Mouse (Mus musculus): ENCODE results near the gene Tgfb3. TPM values are rescaled to one million over a fixed set of nuclear protein-coding genes. Genes with fewer than 3 reads are reported as not detected.

The Tgfb3 gene
- 5.7 and 6.0 TPM in 2 replicates for polyA plus RNA-seq (2014; fragmentation: Nextera tagmentation; extraction: Ambion mirVana)

- Histone ChIP-seq H3K4me1 (replicated peaks; ENCODE audit: control insufficient read depth, insufficient read depth, low read length) (peaks cover 10% of the 10 kb centered on the region), H3K36me3 (ENCODE audit: control insufficient read depth, insufficient read depth, low read length) (no peaks in the 10 kb centered on the region), H3K9ac (ENCODE audit: low read depth, low read length) (peak within 1 kb of the TSS; percentile 72), H3K4me2 (replicated peaks; ENCODE audit: low read depth, low read length) (peak within 1 kb of the TSS; percentile 86), H3K27ac (ENCODE audit: low read depth, low read length) (peak within 1 kb of the TSS; percentile 51; the same call in 1 of the 2 replicates), H3K9me3 (ENCODE audit: control insufficient read depth, low read length) (no peaks in the 10 kb centered on the region), H3K27me3 (ENCODE audit: control insufficient read depth, insufficient read depth, low read length) (peaks cover 7% of the 10 kb centered on the region; the same call in 1 of the 2 replicates), H3K4me3 (ENCODE audit: low read depth, low read length) (peak within 1 kb of the TSS; percentile 55)
- ATAC-seq (ENCODE audit: low FRiP score) = peak; percentile 48
- WGBS = under 1% methylated on average over 25 of the region's 25 CpGs
- peak; percentile 72 for DNase-seq (ENCODE audit: low spot score)
Observed at GRCm38 (mm10) chr12:86078553-86079201, at the start of gene Tgfb3. Gene Tgfb3, minus strand, starts transcription at chr12:86079041.

- Histone ChIP-seq H3K4me2 (replicated peaks; ENCODE audit: low read depth, low read length) (no peak overlapping the region), H3K9me3 (ENCODE audit: control insufficient read depth, low read length) (no peaks in the 10 kb centered on the region), H3K27ac (ENCODE audit: low read depth, low read length) (no peak overlapping the region), H3K9ac (ENCODE audit: low read depth, low read length) (no peak overlapping the region), H3K4me1 (replicated peaks; ENCODE audit: control insufficient read depth, insufficient read depth, low read length) (no peaks in the 10 kb centered on the region), H3K27me3 (ENCODE audit: control insufficient read depth, insufficient read depth, low read length) (no peaks in the 10 kb centered on the region), H3K4me3 (ENCODE audit: low read depth, low read length) (no peak overlapping the region), H3K36me3 (ENCODE audit: control insufficient read depth, insufficient read depth, low read length) (no peaks in the 10 kb centered on the region)
- ATAC-seq (ENCODE audit: low FRiP score) (no peak), DNase-seq (ENCODE audit: low spot score) (no peak)
- 71% methylated on average over 6 of the region's 6 CpGs for whole genome bisulfite sequencing
Observed at GRCm38 (mm10) chr12:86128122-86128521, 49.3 kb upstream of the Tgfb3 start.

GRCm38 (mm10) chr12:86124016-86124415 is 45.2 kb upstream of the Tgfb3 start:
- DNase-seq (ENCODE audit: low spot score) (no peak), ATAC-seq (ENCODE audit: low FRiP score) (no peak)
- Histone ChIP-seq H3K4me3 (ENCODE audit: low read depth, low read length) (no peak overlapping the region), H3K9me3 (ENCODE audit: control insufficient read depth, low read length) (no peaks in the 10 kb centered on the region), H3K4me1 (replicated peaks; ENCODE audit: control insufficient read depth, insufficient read depth, low read length) (no peaks in the 10 kb centered on the region), H3K27ac (ENCODE audit: low read depth, low read length) (no peak overlapping the region), H3K36me3 (ENCODE audit: control insufficient read depth, insufficient read depth, low read length) (no peaks in the 10 kb centered on the region), H3K4me2 (replicated peaks; ENCODE audit: low read depth, low read length) (no peak overlapping the region), H3K27me3 (ENCODE audit: control insufficient read depth, insufficient read depth, low read length) (no peaks in the 10 kb centered on the region), H3K9ac (ENCODE audit: low read depth, low read length) (no peak overlapping the region)
- WGBS = 84% methylated on average over 6 of the region's 6 CpGs

GRCm38 (mm10) chr12:86116295-86116835 is 37.5 kb upstream of the Tgfb3 start:
- H3K4me2 ChIP-seq (replicated peaks; ENCODE audit: low read depth, low read length) = no peak overlapping the region
- H3K4me3 ChIP-seq (ENCODE audit: low read depth, low read length) = no peak overlapping the region
- no peaks in the 10 kb centered on the region for H3K9me3 ChIP-seq (ENCODE audit: control insufficient read depth, low read length)
- no peak overlapping the region for H3K9ac ChIP-seq (ENCODE audit: low read depth, low read length)
- no peaks in the 10 kb centered on the region for H3K36me3 ChIP-seq (ENCODE audit: control insufficient read depth, insufficient read depth, low read length)
- no peaks in the 10 kb centered on the region for H3K4me1 ChIP-seq (replicated peaks; ENCODE audit: control insufficient read depth, insufficient read depth, low read length)
- 87% methylated on average over 15 of the region's 15 CpGs for WGBS
- DNase-seq (ENCODE audit: low spot score) (no peak), ATAC-seq (ENCODE audit: low FRiP score) (no peak)
- no peaks in the 10 kb centered on the region for H3K27me3 ChIP-seq (ENCODE audit: control insufficient read depth, insufficient read depth, low read length)
- H3K27ac ChIP-seq (ENCODE audit: low read depth, low read length) = no peak overlapping the region

GRCm38 (mm10) chr12:86110637-86111036 is 31.8 kb upstream of the Tgfb3 start:
- ATAC-seq (ENCODE audit: low FRiP score) (no peak), DNase-seq (ENCODE audit: low spot score) (peak; percentile 27)
- H3K4me2 ChIP-seq (replicated peaks; ENCODE audit: low read depth, low read length) = no peak overlapping the region
- WGBS = 93% methylated on average over 2 of the region's 2 CpGs
- H3K9me3 ChIP-seq (ENCODE audit: control insufficient read depth, low read length) = no peaks in the 10 kb centered on the region
- no peaks in the 10 kb centered on the region for H3K27me3 ChIP-seq (ENCODE audit: control insufficient read depth, insufficient read depth, low read length)
- no peak overlapping the region for H3K4me3 ChIP-seq (ENCODE audit: low read depth, low read length)
- H3K36me3 ChIP-seq (ENCODE audit: control insufficient read depth, insufficient read depth, low read length) = no peaks in the 10 kb centered on the region
- no peak overlapping the region for H3K27ac ChIP-seq (ENCODE audit: low read depth, low read length)
- no peak overlapping the region for H3K9ac ChIP-seq (ENCODE audit: low read depth, low read length)
- H3K4me1 ChIP-seq (replicated peaks; ENCODE audit: control insufficient read depth, insufficient read depth, low read length) = no peaks in the 10 kb centered on the region

GRCm38 (mm10) chr12:86109531-86109930 is 30.7 kb upstream of the Tgfb3 start:
- Histone ChIP-seq H3K27me3 (ENCODE audit: control insufficient read depth, insufficient read depth, low read length) (no peaks in the 10 kb centered on the region), H3K9me3 (ENCODE audit: control insufficient read depth, low read length) (no peaks in the 10 kb centered on the region), H3K27ac (ENCODE audit: low read depth, low read length) (no peak overlapping the region), H3K4me1 (replicated peaks; ENCODE audit: control insufficient read depth, insufficient read depth, low read length) (no peaks in the 10 kb centered on the region), H3K4me2 (replicated peaks; ENCODE audit: low read depth, low read length) (no peak overlapping the region), H3K4me3 (ENCODE audit: low read depth, low read length) (no peak overlapping the region), H3K9ac (ENCODE audit: low read depth, low read length) (no peak overlapping the region), H3K36me3 (ENCODE audit: control insufficient read depth, insufficient read depth, low read length) (no peaks in the 10 kb centered on the region)
- WGBS = 85% methylated on average over 4 of the region's 4 CpGs
- ATAC-seq (ENCODE audit: low FRiP score) (no peak), DNase-seq (ENCODE audit: low spot score) (no peak)

- 78% methylated on average over 7 of the region's 7 CpGs for WGBS
- no peak for ATAC-seq (ENCODE audit: low FRiP score)
Observed at GRCm38 (mm10) chr12:86107645-86108044, 28.8 kb upstream of the Tgfb3 start.

GRCm38 (mm10) chr12:86106086-86106485 is 27.2 kb upstream of the Tgfb3 start:
- ATAC-seq (ENCODE audit: low FRiP score) (no peak), DNase-seq (ENCODE audit: low spot score) (no peak)
- Histone ChIP-seq H3K9ac (ENCODE audit: low read depth, low read length) (no peak overlapping the region), H3K27ac (ENCODE audit: low read depth, low read length) (no peak overlapping the region), H3K27me3 (ENCODE audit: control insufficient read depth, insufficient read depth, low read length) (no peaks in the 10 kb centered on the region), H3K4me1 (replicated peaks; ENCODE audit: control insufficient read depth, insufficient read depth, low read length) (peaks cover 2% of the 10 kb centered on the region; the same call in 1 of the 2 replicates), H3K9me3 (ENCODE audit: control insufficient read depth, low read length) (no peaks in the 10 kb centered on the region), H3K36me3 (ENCODE audit: control insufficient read depth, insufficient read depth, low read length) (no peaks in the 10 kb centered on the region), H3K4me3 (ENCODE audit: low read depth, low read length) (no peak overlapping the region), H3K4me2 (replicated peaks; ENCODE audit: low read depth, low read length) (no peak overlapping the region)
- WGBS = 92% methylated on average over 9 of the region's 9 CpGs

More at GRCm38 (mm10) chr12:86107645-86108044, 28.8 kb upstream of the Tgfb3 start:
- Histone ChIP-seq H3K4me3 (ENCODE audit: low read depth, low read length) (no peak overlapping the region), H3K4me2 (replicated peaks; ENCODE audit: low read depth, low read length) (no peak overlapping the region), H3K36me3 (ENCODE audit: control insufficient read depth, insufficient read depth, low read length) (no peaks in the 10 kb centered on the region), H3K27ac (ENCODE audit: low read depth, low read length) (no peak overlapping the region), H3K9me3 (ENCODE audit: control insufficient read depth, low read length) (no peaks in the 10 kb centered on the region), H3K9ac (ENCODE audit: low read depth, low read length) (no peak overlapping the region), H3K4me1 (replicated peaks; ENCODE audit: control insufficient read depth, insufficient read depth, low read length) (peaks cover 2% of the 10 kb centered on the region; the same call in 1 of the 2 replicates), H3K27me3 (ENCODE audit: control insufficient read depth, insufficient read depth, low read length) (no peaks in the 10 kb centered on the region)
- no peak for DNase-seq (ENCODE audit: low spot score)

- ATAC-seq (ENCODE audit: low FRiP score) (no peak), DNase-seq (ENCODE audit: low spot score) (no peak)
- Histone ChIP-seq H3K4me3 (ENCODE audit: low read depth, low read length) (no peak overlapping the region), H3K27ac (ENCODE audit: low read depth, low read length) (no peak overlapping the region), H3K9ac (ENCODE audit: low read depth, low read length) (no peak overlapping the region), H3K4me2 (replicated peaks; ENCODE audit: low read depth, low read length) (no peak overlapping the region), H3K27me3 (ENCODE audit: control insufficient read depth, insufficient read depth, low read length) (no peaks in the 10 kb centered on the region), H3K36me3 (ENCODE audit: control insufficient read depth, insufficient read depth, low read length) (no peaks in the 10 kb centered on the region), H3K4me1 (replicated peaks; ENCODE audit: control insufficient read depth, insufficient read depth, low read length) (peaks cover 2% of the 10 kb centered on the region; the same call in 1 of the 2 replicates), H3K9me3 (ENCODE audit: control insufficient read depth, low read length) (no peaks in the 10 kb centered on the region)
- WGBS = 74% methylated on average over 8 of the region's 10 CpGs
Observed at GRCm38 (mm10) chr12:86105546-86105945, 26.7 kb upstream of the Tgfb3 start.
